Mouse (Mus musculus) ES-E14 (cell line): ENCODE measurements at regions not wholly inside any gene's neighbourhood (a gene's known extent, or its start where the extent isn't known, plus 50 kb on each side); places are given as distances from the start of the nearest gene placed in this dataset.

ENCODE experiments used
- DNase-seq: peaks from one replicate; pipeline ENCODE4 v3.0.0-alpha.2; 2013; ENCODE audit warnings: low read depth, low spot score
- H3K27ac ChIP-seq: 2 replicates; pipeline ENCODE4 v1.5.1; 2012; ENCODE audit warnings: low read depth, mild to moderate bottlenecking, low read length, moderate library complexity, mixed read lengths; ENCODE audit not compliant: poor library complexity, insufficient read depth, severe bottlenecking
- H3K36me3 ChIP-seq: 2 replicates; pipeline ENCODE4 v1.6.1; 2012; ENCODE audit warnings: mild to moderate bottlenecking, low read length, moderate library complexity, mixed read lengths; ENCODE audit not compliant: control insufficient read depth, poor library complexity, insufficient read depth, severe bottlenecking
- H3K4me1 ChIP-seq, 2 experiments: fragments of 150-350 bp in 1 of 2; sonication (generic) in 1 of 2; 2 replicates each; pipeline ENCODE4 v1.6.1; 2012; ENCODE audit warnings: low read length in 2 of 2, mild to moderate bottlenecking in 1 of 2, mixed read lengths in 1 of 2; ENCODE audit not compliant: control insufficient read depth in 2 of 2, insufficient read depth in 2 of 2, poor library complexity in 1 of 2
- H3K4me3 ChIP-seq, 2 experiments: fragments of 150-350 bp in 1 of 2; sonication (generic) in 1 of 2; 2 replicates each; pipeline ENCODE4 v1.5.1; 2012; ENCODE audit warnings: low read length in 2 of 2, low read depth in 1 of 2, mild to moderate bottlenecking in 1 of 2, mixed read lengths in 1 of 2; ENCODE audit not compliant: insufficient read depth in 1 of 2, poor library complexity in 1 of 2, severe bottlenecking in 1 of 2
- H3K9ac ChIP-seq: 2 replicates; pipeline ENCODE4 v1.6.1; 2012; ENCODE audit warnings: low read depth, mild to moderate bottlenecking, low read length, mixed read lengths; ENCODE audit not compliant: poor library complexity, insufficient read depth, severe bottlenecking
- H3K9me3 ChIP-seq: fragments of 150-350 bp; sonication (generic); 2 replicates; pipeline ENCODE4 v1.6.1; 2012; ENCODE audit warnings: low read depth, mild to moderate bottlenecking, low read length; ENCODE audit not compliant: control insufficient read depth, insufficient read depth
- CHD2 ChIP-seq: IDR thresholded peaks from 2 replicates; pipeline ENCODE4 v1.6.1; 2014; ENCODE audit warnings: mild to moderate bottlenecking, low read depth, low read length, inconsistent platforms
- HCFC1 ChIP-seq: IDR thresholded peaks from 2 replicates; pipeline ENCODE4 v1.6.1; 2012; ENCODE audit warnings: low read length, inconsistent platforms, borderline replicate concordance; ENCODE audit not compliant: insufficient read depth
- MAFK ChIP-seq: IDR thresholded peaks from 2 replicates; pipeline ENCODE4 v1.6.1; 2014; ENCODE audit warnings: mild to moderate bottlenecking, low read depth, low read length, inconsistent platforms; ENCODE audit not compliant: insufficient read depth
- ZC3H11A ChIP-seq: IDR thresholded peaks from 2 replicates; pipeline ENCODE4 v1.6.1; 2012; ENCODE audit warnings: low read depth, mild to moderate bottlenecking, inconsistent platforms, low read length, borderline replicate concordance
- ZNF384 ChIP-seq: IDR thresholded peaks from 2 replicates; pipeline ENCODE4 v1.6.1; 2012; ENCODE audit warnings: low read depth, low read length, inconsistent platforms
- in situ Hi-C, 2 experiments: fragments of 600-800 bp; cut with MboI; formaldehyde crosslinking; loops; one replicate each; pipeline ENCODE4 v1.15.1; 2025; ENCODE audit warnings: low sequenced_read_pairs in 2 of 2, inconsistent platforms in 1 of 2; ENCODE audit not compliant: unreplicated experiment in 2 of 2

DNA sequence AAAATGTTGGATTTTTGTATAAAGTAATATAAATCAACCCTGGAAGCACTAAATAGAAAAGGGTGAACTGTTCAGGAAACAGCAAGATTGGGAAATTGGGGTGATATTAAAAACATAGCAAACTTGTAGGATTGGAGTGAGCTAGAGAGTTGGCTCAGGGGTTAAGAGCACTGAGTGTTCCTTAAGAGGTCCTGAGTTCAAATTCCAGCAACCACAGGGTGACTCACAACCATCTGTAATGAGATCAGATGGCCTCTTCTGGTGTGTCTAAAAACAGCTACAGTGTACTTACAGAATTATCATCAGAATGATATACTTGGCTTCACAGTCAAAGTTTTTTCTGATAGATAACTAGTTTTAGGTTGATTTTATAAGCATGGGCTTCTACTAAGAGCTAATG is 73.8 kb upstream of the Mbnl1 start:
- in situ Hi-C loops, result no loop called here
- no peaks in the 10 kb centered on the region for H3K36me3 ChIP-seq
- no peak overlapping the region for H3K9ac ChIP-seq
- H3K4me3 ChIP-seq, result no peak overlapping the region
- no peaks in the 10 kb centered on the region for H3K4me1 ChIP-seq
- TF ChIP-seq MAFK (no peak), ZC3H11A (no peak), CHD2 (no peak), HCFC1 (no peak)
- H3K9me3 ChIP-seq, result no peaks in the 10 kb centered on the region
- no peak for DNase-seq
- no peak overlapping the region for H3K27ac ChIP-seq

DNA sequence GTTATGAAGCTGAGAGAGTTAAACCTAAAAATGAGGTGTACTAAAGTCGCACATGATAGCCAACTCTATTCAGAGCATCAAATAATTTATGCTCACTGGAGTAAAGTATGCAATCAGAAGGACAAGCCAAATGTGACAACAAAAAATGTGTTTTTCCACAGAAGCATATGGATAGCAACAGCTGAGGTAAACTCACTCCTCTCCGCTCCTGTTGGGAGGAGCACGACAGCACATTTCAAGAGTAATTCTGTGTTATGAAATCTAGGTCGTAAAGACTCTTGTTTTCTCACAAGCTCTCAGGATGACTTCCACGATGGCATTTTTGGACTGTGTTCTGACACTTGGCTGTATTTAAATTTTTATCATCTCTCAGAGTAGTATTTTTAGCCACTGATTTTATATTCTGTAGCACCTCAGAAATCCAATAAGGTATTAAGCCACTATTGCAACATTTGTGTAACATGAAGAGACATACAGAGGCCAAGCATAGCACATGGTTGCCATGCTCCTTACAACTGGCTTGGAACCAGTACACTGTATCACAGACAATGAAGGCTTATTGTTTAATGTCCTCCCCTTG is 70.3 kb upstream of the Mbnl1 start:
- no peak overlapping the region for H3K9ac ChIP-seq
- no peaks in the 10 kb centered on the region for H3K9me3 ChIP-seq
- in situ Hi-C loops, result no loop called here
- no peak overlapping the region for H3K27ac ChIP-seq
- TF ChIP-seq HCFC1 (no peak), ZNF384 (no peak), CHD2 (no peak), ZC3H11A (no peak), MAFK (no peak)
- no peaks in the 10 kb centered on the region for H3K36me3 ChIP-seq
- DNase-seq, result no peak
- no peak overlapping the region for H3K4me3 ChIP-seq
- no peaks in the 10 kb centered on the region for H3K4me1 ChIP-seq

DNA sequence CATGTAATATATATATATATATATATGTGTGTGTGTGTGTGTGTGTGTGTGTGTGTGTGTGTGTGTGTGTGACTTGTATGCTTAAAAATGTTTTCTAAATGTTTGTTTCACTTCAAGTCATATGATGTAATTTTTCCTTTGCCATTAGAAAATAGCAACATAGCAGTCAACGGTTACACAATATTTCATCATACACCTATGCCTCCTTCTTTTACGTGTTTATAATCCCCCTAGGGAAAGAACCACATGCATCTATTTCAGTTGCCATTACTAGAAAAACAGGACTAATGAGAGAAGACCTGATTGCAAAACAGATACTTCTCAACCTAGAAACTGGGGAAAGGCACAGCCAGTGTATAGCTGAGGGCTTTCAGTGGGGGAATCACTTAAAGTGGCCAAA is 65.2 kb upstream of the Mbnl1 start:
- no peak for DNase-seq
- H3K9ac ChIP-seq, result no peak overlapping the region
- TF ChIP-seq ZC3H11A (no peak), HCFC1 (no peak), ZNF384 (no peak), CHD2 (no peak), MAFK (no peak)
- H3K4me3 ChIP-seq, result no peak overlapping the region
- no peaks in the 10 kb centered on the region for H3K4me1 ChIP-seq
- H3K27ac ChIP-seq, result no peak overlapping the region
- in situ Hi-C loops, result no loop called here
- H3K9me3 ChIP-seq, result no peaks in the 10 kb centered on the region
- H3K36me3 ChIP-seq, result no peaks in the 10 kb centered on the region

DNA sequence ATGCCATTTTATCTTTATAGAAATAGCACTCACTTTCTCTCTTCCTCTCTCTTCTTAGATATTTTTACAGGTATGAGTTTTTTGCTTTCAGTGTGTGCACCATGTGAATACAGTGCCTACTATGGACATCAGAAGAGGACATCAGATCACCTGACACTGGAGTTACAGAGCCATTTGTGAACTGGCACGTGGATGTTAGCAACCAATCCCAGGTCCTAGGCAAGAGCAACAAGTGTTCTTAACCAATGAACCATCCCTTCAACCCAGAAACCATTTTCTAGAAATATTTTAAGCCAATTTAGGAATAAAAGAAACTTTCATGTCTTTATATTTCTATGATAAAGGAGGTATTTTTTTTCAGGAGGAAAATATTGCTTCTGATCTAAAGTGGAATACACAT is 64.7 kb upstream of the Mbnl1 start:
- in situ Hi-C loops, result no loop called here
- Histone ChIP-seq H3K9me3 (no peaks in the 10 kb centered on the region), H3K36me3 (no peaks in the 10 kb centered on the region), H3K4me1 (no peaks in the 10 kb centered on the region), H3K27ac (no peak overlapping the region), H3K4me3 (no peak overlapping the region), H3K9ac (no peak overlapping the region)
- DNase-seq, result no peak
- TF ChIP-seq ZC3H11A (no peak), HCFC1 (no peak), MAFK (no peak), CHD2 (no peak), ZNF384 (no peak)
